Mouse (Mus musculus) layer of hippocampus, postnatal 14 days (tissue): ENCODE measurements around the gene Rps12-ps3. TPM values are rescaled to one million over a fixed set of nuclear protein-coding genes. Genes with fewer than 3 reads are reported as not detected.

ENCODE experiments used
- DNase-seq, 2 experiments: peaks; one replicate each; pipeline ENCODE4 v3.0.0; 2021 to 2022; ENCODE audit warnings: low spot score in 2 of 2, mixed read lengths in 1 of 2
- long read RNA-seq, 2 experiments: library from polyadenylated mRNA; stranded (forward); transcript quantifications; one replicate each; pipeline ENCODE4 v2.0.0; 2021
- total RNA-seq, 2 experiments: library from RNA; stranded (reverse); gene quantifications; 2 replicates each; pipeline ENCODE4 v1.2.3; 2021

Gene Rps12-ps3
- 100 to 1,000 TPM; 285 to 383 TPM for total RNA-seq
- long read RNA-seq, experiment 1, partial matches to known transcripts = 0 of 2 reads
- long read RNA-seq, experiment 1, other reads (novel, unspliced or antisense) = 0 of 2 reads
- long read RNA-seq, experiment 2, transcript Rps12-ps3-201 (1 exons, 494 nt) = major isoform, 5 of 5 reads
- long read RNA-seq, experiment 2, partial matches to known transcripts = 0 of 5 reads
- long read RNA-seq, experiment 2, other reads (novel, unspliced or antisense) = 0 of 5 reads

DNA sequence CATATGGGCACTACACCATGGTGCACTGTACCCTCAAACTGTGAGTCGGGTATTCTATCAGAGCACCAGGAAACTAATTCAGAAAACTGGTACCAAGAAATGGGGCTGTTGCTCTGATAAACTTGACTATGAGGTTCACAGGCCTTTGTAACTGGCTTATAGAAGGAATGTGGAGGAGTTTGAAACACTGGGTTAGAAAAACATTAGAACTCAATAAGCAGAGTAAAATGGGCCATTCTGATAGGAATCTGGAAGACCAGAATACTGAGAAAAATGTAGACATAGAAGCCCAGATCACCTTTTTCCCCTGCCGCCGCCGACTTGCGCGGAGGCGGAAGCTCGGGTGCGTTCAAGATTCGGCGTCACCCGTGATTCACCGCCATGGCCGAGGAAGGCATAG is at the start of gene Rps12-ps3:
Gene Rps12-ps3 (plus strand): TSS at position 301 of the 400 bp plus-strand sequence.
- DNase-seq = no peak

DNA sequence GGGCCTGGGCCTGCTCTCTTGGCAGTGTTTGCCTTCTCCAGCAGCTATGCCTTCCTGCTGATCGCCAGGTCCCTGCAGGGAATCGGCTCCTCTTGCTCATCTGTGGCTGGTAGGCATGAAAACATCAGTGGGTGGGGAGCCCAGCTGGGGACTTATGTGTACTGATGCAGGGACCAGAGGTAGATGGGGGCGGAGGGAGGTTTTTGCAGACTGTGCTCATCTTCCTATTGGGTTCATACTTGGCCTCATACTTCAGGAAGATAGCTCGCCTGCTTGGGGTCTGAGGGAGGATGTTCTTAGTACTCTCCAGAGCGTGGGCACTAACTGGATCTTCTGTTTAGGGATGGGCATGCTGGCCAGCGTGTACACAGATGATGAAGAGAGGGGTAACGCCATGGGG is 48.9 kb upstream of the Rps12-ps3 start:
- DNase-seq = no peak

DNA sequence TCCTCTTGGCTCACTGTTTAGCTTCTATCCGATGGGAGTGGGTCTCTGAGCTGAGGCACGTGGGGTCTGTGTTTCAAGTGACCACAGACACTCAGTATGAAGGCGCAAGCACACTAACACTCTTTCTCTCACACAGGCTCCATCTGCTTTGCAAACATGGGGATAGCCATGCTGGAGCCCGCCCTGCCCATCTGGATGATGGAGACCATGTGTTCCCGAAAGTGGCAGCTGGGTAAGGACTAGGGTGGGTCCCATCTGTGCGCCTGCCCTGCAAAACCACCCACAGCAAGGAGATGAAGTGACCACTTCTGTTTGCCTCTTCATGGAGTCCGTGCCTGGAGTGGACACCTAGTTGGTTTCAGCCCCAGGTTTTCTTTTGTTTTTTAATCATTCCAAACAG is 45.7 kb upstream of the Rps12-ps3 start:
- no peak for DNase-seq

DNA sequence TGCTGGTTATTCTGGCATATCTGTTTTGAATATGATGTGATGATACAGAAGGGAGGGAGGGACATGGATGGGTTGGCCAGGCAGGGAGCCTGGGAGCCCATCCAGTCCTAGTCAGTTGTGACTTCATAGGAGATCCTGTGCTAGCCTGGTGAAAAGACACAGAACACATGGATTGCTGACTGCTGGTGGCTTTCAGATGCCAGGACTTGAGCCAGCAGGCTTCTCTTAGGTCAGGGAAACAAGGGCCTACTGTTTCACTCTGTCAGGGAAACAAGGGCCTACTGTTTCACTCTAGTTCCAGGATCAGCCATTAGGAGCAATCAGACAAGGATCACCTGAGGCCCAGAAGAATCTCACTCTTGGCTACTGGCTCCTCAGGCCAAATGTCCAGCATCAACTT is 41.2 kb upstream of the Rps12-ps3 start:
- DNase-seq = peak in 1 of 2 experiments; percentile 44

DNA sequence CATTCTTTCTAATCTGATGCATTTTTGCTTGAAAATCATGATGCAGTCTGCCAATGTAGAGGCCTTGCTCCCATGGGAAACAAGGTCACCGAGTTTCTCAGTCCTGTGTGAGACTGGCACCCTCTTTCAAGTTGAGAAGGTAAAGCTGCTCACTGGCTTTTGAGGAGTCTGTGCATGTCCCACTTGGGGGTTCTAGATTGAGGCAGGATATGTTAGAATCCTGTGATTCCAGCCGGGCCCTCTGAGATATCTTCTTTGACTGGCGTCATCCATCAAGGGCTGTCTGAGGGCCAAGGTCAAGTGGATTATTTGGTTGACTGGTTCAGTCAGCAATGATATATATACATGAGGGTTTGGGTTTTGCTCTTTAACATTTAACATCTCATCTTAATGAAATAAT is 40.1 kb upstream of the Rps12-ps3 start:
- DNase-seq = no peak

DNA sequence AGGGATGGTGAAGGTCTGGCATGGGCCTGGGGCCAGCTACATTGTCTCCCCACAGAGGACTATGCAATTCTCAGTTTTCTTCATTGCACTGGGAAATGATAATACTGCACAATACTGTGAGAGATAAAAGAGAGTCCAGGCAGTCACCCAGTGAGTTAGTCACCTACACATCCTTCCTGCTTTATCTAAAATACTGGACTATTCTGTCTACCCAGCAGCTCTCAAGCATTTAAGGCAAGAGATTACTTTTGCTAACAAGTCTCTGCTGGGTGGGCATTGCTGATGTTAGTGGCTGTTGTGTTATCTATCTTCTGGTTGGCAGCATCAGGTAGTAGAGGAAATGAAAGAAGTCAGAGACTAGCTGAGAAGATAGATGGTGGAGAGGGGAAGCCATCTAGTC is 33.0 kb upstream of the Rps12-ps3 start:
- no peak for DNase-seq

DNA sequence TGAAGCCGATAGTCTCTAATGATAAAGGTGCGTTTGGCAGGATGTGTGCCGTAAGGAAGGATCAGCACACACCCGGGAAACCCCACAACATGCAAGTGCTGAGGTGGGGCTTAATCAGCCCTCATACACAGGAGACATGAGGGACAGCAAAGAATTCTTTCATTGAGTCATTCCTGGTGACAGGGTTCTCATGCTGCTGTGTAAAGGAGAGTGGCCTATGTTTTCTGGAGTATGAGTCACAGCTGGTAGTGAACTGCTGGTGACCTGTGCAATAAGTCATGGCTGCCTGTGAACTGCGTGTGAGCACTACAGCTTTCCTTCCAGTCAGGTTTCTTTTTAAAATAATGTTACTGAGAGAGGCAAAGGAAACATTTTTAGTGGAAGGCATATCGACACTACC is 32.3 kb upstream of the Rps12-ps3 start:
- DNase-seq = no peak

DNA sequence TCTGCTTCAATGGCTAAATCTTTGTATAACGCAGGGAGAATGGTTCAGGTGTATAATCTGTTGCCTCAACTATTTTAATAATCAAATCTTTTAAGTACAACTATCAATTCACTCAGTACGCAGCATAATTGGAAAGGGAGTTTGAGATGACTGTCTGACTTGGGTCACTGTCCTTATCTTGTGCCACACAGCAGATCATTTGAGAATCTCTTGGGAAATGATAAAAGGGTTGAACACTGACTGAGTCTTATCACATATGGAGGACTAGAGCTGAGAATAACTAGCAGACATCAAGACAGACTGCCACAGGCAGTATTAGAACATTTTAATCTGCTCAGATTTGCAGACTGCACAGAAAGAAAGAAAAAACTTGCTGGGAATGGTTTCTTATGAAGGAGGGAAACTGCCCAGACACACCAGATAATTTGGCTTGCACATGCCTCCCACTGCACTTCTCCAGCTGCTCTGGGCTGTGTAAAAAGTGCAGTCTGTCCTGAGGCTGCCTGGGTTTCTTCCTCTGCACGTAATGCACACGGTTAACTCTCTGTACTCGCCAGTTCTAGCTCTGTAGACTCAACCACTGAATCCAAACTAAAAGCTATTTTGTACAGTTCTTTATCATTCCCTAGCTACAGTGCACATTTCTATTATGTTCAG is 29.8 kb upstream of the Rps12-ps3 start:
- DNase-seq = peak in 1 of 2 experiments; percentile 18

DNA sequence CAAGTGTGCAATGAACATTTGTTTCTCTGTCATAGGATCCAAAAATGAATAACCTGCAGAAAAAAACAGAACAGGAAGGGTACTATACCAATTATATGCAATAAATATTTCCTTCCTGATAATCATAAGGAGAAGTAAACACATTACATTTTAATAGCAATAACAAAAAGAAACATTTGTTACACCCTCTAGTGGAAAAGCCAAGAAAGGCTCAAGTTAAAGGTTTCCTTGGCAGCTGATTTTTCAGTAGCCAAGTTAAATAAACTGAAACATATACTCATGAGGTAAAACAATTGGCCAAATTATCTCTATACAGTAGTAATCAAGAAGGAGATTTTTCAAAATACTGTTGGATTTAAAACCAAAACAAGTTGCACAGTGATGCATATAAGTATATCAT is 6.8 kb upstream of the Rps12-ps3 start:
- DNase-seq = no peak

DNA sequence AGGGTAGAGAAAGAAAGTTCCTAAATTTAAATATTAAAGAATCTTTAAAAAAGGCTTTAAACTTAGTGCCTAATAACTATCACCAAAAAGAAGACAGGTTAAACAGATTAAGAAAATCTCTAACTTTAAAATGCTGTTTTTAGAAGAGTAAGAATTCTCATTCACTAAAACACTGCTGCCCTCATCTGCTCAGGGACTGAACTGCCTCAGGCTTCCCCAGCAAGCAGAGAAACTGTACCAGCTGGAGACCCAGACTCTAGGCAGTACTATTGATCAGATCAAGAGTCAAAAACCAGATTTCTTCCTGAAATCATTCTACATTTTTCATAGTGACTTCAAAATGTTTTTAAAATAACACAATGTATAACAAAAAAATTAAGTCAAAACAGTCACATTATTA is 5.5 kb upstream of the Rps12-ps3 start:
- DNase-seq = peak in 1 of 2 experiments; percentile 52

DNA sequence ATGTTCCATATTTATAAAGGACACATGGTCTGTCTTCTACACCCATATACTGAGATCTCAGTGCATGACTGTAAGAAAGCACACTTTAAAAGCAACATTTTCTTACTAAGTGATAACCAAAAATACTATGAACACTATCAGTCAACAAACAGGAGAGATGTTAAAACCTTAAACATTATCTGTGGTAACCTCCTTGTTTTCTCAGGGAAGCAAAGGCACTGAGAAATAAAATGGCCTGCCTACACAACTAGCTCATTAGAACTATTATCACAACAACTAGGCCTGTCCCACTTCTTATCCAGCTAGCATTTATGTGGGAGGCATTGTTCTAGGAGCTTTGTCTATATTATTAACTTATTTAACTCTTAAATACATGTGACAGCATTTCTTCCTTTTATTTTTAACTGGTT is 8.7 kb downstream of the Rps12-ps3 start:
- DNase-seq = no peak

DNA sequence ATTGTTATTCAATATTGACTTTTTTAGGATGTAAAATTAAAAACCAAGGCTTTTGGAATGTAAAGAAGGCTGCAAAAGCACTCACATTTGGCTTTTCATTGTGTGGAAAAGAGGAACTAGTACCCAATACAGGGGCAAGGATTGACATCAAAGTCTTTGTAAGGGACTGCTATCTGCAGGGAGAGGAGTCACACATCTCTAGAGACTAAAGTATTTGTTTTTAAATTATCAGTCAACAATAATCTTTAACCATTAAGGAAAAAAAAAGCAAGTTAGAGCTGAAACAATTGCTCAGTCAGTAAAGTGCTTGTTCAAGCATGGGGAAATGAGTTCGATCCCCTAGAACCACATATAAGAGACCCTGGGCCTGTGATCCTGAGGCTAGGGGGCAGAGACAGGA is 14.6 kb downstream of the Rps12-ps3 start:
- no peak for DNase-seq

DNA sequence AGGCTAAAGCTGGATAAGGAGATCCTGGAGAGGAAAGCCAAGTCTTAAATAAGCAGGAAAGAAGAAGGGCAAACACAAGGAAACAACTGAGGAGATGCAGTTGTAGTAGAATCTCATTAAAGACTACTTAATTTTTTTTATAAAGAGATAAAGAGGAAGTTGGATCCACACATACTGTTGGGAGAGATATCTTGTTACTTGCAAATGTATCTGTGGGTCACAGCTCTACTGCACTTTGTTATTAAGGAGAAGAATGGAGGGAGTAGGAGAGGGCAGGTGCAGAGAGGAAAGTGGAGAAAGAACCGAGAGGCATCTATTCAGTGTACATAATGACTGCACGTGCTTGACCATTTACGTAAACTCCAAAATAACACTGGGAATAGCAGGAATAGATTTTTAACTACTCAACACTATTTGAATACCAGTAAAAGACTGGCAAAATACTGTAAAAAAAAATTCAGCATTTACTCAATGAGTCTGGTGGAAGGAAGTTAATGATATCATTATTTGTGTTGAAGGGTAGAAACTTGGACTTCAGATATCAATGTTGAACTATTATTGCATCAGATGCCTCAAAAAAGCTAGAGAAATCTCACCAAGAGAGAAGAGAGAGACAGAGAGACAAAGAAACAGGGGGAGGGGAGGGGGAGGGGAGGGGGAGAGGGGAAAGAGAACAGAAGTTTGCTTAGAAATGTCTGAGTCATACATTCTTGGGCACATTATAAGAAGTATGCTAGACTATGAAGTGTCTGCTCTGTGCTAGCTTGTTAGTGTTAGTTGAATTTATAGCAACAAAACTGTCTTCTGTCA is 16.0 kb downstream of the Rps12-ps3 start:
- no peak for DNase-seq

DNA sequence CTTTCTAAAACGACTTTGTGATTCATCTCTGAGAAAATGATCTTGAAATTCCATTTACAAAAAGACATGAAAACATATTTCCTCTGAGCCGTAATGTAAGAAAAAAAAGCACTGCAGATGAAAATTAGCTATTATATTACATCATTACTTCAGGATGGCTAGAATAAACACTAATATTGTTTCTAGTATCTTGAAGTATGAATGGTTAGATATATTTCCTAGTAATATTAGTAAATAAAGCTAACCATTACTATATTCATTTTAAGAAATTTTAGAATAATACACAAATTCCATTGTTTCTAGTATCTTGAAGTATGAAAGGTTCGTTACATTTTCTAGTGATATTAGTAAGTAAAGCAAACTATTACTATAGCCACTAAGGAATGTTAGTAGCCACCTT is 17.8 kb downstream of the Rps12-ps3 start:
- no peak for DNase-seq

DNA sequence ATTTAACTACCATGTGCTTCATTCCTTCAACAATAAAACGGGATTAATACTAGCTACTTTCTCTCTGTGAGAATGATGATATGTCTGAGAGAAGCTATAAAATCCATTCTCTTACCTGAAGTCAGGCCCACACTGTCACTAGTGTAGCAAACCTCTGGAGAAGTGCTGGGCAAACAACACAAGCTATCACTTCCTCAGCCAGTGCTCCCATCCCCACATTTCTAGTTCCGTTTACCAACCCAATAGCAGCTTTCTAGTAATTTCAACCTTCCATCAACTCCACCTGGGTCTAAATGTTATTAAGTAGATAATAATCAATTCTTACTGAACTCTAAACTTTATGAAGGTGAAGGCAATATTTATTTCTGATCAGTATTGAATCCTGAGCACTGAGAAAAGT is 20.9 kb downstream of the Rps12-ps3 start:
- no peak for DNase-seq

DNA sequence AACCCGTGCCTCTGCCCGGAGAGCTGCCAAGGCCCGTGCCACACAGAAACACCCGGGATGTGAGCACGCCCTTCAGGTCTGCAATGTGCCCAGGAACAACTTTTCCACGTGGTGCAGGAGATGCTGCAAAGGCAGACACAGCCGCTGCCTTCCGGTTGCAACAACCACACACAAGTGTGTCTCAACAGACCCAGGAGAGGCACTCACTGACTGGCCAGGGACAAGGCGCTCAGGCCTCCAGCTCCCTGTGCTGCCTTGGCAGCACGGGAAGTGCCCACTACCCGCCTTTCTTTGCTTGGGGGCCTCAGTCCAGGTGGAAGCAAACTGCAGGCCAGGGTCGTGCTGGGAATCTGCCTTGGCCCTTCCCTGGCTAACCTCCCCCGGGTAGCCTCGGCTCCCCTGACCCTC is 22.2 kb downstream of the Rps12-ps3 start:
- peak in 1 of 2 experiments; percentile 22 for DNase-seq

DNA sequence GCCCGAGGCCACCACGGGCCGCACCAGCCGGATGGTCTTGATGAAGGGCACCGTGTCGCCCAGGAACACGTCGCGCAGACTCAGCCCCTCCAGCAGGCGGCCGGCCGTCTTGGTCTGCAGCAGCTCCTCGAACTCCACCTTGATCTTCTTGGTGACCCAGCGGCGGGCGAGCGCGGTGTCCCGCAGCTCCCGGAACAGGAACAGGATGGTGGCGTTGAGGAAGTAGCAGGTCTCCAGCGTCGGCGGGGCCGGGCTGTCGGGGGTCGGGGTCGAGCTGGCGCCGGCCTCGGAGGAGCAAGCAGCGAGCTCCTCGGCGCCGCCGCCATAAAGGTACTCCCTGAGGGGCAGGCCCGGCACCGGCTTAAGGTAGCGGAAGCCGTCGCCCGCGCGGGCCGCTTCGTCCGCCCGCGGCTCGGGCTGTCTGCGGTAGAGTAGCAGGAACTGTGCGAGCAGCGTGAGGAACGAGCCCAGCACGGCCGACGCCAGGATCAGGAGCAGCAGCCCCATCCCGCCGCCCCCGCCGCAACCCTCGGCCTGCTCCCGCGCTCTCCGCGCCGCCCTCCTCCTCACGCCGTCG is 23.1 kb downstream of the Rps12-ps3 start:
- peak; percentile 34 to 47 for DNase-seq

DNA sequence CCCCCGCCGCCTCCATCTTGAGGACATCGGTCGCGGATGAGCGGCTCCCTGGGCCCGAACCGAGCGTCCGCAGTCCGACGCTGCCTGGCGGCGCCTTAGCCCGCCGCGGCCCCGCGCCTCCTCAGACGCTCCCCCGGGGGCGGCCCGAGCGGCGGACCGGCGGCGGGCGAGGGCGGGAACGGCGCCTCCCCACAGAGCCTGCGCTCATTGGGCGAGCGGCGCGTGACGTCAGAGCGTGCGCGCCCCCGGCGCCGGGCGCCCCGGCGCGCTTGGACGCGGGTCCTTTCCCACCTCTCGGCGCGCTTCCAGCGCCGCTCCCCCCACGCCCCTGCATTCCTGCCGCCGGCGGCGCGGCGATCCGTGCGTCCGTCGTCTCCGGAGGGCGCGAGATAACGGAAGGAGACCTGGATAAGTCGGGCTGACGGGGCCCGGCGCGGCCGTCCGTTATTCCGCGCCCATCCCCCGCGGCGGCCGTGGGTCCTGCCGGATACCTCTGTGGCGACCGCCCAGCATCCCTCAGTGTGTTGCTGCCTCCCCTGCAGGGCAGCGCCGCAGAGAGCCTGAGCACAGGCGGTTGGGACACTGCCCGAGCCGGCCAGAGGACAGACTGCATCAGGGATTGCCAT is 23.7 kb downstream of the Rps12-ps3 start, which contains the start of gene Pdzd8:
Gene Pdzd8 (minus strand): TSS at position 123 of the 626 bp plus-strand sequence.
- peak; percentile 89 to 90 for DNase-seq

DNA sequence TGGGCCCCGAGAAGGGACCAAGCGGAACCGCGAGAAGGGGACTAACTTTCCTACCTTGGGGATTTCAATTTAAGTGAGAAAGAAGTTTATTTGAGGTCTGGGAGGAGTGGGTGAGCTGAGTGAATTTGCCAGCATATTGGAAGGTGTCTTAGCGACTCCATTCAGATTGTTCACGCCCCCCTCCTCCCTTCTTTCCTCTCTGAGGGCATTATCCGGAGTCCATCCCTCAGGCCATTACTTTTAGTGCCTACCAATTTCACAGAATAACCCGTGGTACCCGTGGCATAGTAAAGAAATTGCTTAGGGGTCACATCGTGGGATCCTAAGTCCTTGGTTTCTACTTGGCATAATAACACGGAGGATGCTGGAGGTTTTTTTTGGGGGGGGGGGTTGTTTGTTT is 24.2 kb downstream of the Rps12-ps3 start:
- no peak for DNase-seq

DNA sequence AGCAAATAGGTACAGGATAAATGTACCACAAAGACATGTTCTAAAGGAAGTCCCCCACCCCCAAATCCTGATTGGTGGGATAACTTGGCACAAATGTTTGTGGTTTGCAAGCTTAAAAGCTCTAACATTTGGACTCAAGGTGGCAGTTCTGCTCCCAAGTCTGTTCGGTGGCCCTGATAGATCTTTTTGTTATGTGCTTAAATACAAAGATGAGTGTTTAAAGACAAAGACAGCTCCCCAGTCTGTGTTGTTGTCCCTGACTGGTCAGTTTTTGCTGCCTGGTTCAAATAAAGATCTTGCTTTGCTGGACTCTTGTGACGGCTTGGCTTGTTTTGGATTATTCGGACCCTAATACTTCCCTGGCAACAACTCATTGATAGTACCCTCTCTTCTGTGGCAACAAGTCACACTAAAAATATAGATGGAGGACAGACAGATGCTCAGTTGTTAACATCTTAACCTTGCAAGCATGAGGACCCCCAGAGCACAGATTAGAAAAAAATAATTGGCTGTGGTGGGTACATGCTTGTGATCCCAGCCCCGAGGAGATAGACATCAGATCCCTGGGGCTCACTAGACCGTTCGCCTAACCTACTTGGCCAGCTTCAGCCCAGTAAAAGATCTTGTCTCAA is 27.4 kb downstream of the Rps12-ps3 start:
- DNase-seq = no peak
